Mouse (Mus musculus) telencephalon, adult 2 months (tissue): ENCODE data around the gene Luzp1.

Experiments used
- DNase-seq: peaks from one replicate; pipeline ENCODE4 v3.0.0-alpha.2; 2011; ENCODE audit warnings: low read depth, low spot score

The Luzp1 gene

DNA sequence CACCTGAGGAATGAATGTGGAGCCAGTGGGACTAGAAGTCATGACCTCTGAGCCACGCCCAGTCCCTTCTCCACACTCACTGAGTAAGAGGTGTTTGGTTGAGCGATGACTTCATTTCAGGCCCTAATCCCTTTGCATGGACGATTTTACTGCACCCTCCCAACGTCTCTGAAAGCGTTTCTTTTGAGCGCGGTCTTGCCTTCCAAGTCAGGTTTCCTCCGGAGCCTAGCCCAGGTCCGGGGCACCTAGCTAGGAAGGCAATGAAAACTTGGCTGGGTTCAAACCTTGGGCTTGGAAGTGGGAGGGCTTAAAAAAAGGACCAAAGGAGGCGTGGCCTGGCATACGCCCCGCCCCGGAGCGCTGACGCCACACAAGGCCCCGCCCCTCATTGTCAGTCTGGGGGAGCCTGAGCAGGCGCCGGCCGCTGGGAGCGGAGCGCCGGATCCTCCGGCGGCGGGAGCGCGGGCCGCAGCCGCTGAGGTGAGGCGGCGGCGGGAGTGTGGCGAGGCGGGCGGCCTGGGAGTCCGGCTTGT is at the start of gene Luzp1:
Luzp1 (plus strand) TSS at position 391 of the 533 bp plus-strand sequence.
- DNase-seq = peak; percentile 82

DNA sequence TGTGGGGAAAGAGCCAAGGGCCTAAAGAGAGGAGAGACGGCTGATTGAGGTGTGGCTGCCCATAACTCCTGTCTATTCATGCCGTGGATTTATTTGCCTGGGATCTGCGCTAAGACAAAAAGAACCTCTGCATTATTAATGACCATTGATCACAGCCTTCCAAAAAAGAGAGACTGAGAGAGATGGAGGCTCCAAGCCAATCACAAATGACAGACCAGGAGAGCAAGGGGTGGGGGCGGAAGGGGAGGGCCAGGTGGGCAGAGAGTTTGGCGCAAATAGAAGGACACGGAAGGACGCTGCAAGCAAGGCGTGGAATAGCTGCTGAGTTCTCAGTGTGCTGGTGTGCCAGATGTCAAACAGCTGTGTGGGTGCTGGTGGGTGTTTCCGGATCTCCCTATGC is 46.3 kb upstream of the Luzp1 start, which contains the start of gene Htr1d:
Htr1d (plus strand) TSS at position 301 of the 400 bp plus-strand sequence.
- DNase-seq = no peak

DNA sequence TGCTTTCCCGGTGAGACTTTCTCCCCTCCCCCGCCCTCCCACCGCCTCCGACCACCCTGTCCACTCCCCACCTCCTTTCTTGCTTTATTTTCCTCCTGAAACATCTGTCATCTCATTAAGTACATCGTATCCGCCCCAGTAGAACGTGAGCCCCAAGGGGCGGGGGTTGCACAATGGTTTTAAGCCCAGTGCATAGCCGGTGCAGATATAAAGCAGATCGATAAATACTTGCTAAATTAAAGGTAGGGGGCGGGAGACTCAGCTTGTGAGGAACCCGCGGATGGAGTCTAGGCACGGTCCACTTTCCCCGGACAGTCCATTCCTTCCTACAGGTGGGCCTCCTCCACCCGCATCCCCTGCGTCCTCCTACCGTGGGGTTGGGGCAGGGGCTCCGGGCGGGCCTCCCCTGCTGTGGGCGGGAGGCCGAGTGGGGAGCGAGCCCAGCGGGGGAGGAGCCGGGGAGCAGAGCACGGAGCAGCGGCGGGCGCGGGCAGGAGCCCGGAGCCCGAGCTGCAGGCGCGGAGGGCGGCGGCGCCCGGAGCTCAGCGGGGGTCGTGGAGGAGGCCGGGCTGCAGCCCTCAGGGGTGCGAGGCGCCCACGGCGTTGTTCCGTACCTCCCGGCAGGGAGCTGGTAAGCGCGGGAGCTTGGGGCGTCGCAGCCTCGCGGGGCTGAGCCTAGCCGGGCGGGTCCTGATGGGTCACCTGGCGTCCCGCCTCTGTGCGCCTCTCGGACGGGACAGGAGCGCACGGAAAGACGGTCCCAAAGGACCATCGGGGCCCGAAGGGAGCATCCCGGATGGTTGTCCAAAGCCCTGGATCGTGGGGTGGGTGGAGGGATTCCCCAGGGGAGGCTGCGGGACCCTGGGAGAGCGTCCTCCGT is 45.2 kb upstream of the Luzp1 start:
- no peak for DNase-seq

DNA sequence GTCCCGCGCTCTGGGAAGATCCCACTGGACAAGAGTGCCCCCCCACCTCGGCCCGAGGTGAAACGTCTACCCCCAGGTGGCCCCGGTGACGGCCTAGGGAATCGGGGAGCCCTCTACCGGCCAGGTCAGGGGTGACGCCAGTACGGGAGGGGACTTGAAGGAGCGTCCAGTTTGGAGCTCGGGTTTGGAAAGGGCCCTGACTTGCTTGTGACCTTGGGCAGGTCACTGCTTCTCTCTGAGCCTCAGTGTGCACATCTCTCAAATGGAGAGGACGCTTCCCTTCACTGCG is 44.6 kb upstream of the Luzp1 start:
- DNase-seq = no peak

DNA sequence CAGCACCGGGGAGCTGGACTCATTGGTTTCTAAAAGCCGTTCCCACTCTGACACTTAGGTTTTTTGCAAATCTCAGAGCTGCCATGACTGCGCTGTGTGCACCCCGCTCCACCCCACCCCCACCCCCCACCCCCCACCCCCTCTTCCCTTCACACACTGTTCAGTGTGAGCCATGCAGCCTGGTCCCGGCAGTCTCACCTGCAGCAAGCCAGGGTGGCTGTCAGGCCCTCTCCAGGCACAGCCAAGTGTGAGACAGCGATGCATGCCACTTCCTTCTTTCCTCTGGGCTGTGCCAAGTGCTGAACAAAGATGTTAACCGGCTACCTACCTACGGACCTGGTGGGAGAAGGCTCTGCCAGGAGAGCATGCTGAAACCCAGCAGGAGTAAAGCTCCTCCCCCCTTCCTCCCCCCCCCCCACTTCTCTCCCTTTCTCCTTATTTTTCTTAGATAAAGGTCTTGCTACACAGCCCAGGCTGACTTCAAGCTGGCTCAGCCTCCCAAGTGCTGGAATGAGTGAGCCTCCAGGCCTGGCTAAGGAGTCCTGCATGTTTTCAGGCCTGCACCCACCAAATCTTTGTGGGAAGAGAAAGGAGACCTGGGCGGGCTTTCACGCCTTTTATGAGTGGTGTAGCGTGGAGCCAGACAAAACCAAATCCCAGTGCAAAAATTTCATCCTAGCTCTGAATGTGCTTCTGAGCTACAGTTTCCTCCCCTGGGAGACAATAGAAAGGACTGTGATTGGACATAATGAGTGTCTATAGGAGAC is 38.8 kb upstream of the Luzp1 start:
- no peak for DNase-seq

DNA sequence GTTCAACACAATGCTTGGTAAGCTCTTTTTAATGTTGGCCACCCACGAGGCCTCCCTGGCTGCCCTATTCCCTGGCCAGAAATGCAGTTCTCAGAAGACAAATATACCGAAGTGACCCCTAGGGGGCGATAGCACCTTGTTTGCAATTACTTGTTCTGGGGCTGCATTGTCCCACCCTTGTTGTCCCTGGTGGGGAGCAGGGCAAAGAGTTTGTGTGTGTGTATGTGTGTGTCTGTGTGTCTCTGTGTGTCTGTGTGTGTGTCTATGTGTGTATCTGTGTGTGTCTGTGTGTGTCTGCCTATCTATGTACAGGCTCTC is 38.2 kb upstream of the Luzp1 start:
- DNase-seq = no peak

DNA sequence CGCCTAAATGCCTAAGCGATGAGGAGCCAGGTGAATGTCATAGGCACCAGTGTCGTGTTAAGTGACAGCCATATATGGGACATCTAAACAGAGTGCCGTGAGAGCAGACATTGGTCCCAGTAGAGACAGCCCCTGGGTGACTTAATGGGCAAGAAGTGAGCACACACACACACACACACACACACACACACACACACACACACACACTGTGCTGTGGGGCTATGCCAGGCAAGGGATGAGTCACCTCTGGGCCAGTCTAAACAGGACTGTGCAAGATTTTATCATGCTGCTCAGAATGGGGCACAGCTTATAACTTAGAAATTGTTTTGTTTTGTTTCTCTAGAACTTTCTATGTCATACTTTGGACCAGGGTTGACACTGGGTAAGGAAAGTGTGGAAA is 35.5 kb upstream of the Luzp1 start:
- DNase-seq = no peak

DNA sequence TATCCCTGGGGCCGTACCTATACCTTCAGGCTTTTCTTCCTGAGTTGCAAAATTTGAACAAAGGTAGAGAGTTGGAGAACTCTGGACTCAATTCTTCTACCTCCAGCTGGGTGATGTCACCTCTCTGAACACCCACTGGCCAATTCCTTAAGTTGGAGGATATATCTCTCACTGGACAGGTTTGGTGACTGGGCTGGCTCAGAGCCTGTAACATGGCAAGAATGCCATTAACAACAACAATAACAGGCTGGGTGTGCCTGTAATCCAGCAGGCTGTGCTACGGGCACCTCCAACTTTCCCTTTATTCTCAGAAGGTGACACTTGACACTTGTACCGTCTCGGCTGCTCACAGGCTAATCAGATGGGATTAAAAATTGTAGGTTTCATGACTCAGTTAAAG is 30.5 kb upstream of the Luzp1 start:
- no peak for DNase-seq

DNA sequence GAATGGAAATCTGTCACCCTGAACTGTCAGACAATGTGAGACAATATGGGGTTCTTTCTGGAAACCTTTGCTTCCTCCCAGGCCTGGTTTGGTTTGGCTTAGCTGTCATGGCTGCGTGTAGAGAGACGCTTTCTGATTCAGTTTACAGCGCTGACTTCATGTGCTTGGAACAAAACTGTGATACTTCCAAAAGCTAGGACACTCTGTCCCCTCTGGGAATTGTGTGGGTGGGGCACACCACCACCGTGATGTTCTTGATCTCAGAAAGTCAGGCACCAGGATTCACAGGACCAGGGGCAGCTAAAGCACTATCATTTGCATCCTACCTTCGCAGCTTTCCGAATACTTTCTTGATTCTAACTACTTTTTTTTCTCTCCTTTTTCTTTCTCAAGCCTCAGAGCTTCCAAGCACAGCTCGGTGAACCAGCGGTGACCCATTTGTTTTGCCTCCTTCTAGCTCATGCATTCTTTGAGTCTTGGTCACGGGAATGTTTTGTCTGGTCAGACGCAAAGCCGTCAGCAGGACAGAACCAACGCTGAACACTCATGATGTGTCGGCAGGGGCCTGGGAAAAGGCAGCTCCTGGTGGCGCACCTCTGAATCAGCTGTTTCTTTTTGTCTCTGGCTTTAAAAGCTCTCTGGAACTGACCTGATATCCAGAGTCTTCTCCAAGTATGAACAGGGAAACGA is 28.1 kb upstream of the Luzp1 start:
- no peak for DNase-seq

DNA sequence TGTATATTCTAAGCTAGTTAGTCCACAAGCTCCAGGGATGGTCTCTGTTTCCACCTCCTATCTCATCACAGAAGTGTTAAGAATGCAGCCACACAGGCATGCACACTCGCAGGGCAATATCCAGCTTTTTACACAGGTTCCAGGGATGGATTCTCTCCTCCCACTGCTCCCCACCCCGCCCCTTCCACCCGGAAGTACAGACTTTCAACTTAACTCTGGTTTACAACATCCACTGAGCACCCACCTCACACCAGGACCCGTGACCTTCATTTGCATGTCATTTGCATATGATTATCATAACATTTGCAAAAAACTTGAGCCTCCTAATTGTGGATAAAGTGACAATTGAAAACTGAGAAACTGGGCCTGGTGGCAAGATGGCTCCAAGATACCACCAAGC is 25.0 kb upstream of the Luzp1 start:
- no peak for DNase-seq

DNA sequence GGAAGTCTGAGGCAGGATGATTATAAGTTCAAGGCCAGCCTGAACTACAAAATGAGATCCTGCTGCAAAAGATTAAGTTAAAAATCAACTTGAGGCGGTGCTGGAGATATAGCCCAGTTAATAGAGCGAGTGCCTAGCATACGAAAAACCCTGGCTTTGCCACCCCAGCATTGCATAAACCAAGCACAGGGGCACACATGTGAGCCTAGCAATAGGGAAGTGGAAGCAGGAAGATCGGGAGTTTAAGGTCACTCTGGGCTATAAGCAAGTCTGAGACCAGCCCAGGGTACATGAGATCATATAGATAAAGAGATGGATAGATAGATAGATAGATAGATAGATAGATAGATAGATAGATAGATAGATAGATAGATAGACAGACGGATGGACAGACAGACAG is 19.8 kb upstream of the Luzp1 start:
- no peak for DNase-seq

DNA sequence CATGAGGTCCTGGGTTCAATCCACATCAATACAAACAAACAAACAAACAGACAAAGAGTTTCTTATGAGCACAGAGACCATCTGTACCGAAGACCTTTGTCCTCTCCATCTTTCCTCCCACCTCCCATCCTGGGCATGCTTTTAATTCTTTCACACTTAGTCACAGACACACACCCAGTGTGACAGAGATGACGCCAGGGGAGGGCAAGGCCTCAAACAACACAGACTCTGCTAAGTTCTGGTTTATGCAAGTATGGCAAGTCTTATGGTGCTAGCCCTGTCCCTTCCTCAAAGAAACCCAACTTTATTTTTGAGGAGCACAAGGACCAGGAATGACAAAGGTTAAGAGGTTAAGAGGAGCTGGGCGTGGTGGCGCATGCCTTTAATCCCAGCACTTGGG is 19.3 kb upstream of the Luzp1 start:
- no peak for DNase-seq

DNA sequence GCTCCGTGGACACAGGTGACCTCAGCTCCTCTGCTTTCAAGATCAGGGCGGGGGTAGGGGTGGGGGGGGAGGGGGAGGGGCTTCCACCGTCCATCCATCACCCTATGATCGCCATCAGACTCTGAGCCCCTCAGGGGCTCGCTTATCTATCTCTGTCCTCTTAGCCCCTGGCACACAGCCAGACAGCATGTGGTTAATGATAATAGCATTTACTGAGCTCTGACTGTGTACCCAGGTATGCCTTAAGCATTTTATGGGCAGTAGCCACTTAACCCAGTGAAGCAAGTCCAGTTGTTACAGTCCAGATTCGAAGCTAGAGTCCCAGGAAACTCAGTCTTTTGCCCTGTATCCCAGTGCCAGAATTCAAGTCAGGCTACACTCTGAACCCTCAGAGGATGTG is 18.0 kb upstream of the Luzp1 start:
- no peak for DNase-seq

DNA sequence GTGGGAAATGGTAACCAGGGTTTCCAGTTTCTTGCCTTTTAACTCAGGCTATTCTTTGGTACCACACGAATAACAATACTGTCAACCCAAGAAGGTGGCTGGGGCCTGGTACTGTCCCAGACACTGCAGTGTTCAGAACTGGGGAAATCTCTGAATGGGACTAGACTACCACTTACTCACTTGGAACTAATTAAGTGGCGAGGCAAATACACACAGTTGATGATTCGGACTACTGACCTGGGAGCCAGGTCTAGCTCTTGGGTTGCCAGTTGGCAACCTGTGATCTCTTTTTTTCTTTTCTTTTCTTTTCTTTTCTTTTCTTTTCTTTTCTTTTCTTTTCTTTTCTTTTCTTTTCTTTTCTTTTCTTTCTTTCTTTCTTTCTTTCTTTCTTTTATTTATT is 17.3 kb upstream of the Luzp1 start:
- no peak for DNase-seq

DNA sequence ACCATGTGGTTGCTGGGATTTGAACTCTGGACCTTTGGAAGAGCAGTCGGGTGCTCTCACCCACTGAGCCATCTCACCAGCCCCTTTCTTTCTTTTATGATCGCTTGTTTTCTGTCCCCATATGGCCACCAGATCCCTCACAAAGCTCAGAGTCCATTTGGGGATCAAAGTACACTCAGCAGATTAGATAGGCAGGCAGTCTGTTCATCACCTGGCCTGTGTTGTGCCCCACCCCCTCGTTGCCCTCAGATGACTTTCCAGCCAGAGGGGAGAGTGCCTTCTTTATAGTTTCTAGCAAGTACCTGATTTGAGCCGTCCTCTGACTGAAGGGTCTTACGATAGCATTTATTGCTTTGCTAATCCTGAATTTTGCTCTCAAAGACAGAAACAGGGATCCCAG is 16.8 kb upstream of the Luzp1 start:
- no peak for DNase-seq

DNA sequence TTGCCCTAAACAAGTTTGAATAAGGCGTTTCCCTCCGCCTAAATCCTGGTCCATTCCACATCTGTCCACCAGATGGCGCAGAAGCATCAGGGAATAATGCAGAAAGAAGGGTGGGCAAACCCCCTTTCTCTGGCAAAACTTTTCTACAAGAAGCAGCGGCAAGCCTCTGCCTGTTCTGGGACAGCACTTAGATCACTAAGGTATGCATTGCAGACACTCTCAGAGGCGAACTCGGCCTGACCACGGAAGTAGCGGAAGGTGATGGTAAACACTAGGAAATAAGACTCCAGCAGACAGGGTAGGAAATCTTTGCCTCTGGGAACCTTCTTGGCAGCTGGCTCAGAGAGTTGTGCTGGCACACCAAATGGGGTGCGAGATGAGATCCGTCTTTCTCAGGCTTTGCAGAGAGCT is 14.7 kb upstream of the Luzp1 start:
- DNase-seq = no peak

DNA sequence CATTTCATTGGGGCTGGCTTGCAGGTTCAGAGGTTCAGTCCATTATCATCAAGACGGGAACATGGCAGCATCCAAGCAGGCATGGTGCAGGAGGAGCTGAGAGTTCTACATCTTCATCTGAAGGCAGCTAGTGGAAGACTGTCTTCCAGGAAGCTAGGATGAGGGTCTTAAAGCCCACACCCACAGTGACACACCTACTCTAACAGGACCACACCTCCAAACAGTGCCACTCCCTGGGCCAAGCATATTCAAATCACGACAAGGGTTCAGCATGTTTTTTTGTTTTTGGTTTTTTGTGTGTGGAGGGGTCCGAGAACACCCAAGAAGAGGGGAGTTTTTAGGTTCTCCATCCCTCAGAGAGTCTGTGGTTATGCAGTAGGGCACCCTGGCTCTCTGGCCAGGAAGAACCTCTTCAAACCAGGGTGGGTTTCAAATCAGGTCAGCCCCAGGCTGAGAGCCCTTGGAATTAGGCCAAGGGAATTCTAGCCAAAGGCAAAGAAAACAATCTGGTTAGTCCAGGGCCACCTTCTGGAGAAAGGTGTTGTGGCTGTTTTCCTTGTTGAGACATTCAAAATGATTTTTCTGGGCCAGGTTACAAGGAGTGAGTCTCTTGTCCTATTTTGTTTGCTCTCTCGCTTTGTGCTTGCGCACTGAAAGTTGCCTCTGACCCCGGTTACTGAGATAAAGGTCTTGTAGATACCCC is 12.9 kb upstream of the Luzp1 start:
- no peak for DNase-seq

DNA sequence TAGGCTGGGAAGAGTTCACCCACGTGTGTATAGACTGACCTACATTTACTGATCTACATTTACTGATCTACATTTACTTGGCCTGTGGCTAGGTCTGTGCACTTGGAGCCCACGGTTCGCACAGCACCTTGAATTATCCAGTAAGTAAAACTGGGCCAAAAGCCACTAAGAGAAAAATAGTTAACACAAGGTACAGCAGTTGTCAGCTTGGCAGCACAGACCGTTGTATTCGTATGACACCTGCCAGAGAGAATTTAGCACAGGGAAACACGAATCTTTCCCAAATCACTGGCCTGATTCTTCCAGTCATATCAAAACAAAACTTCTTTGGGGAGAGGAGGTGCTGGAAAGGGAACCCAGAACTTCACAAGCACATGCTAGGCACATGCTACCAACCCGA is 11.3 kb upstream of the Luzp1 start:
- no peak for DNase-seq

DNA sequence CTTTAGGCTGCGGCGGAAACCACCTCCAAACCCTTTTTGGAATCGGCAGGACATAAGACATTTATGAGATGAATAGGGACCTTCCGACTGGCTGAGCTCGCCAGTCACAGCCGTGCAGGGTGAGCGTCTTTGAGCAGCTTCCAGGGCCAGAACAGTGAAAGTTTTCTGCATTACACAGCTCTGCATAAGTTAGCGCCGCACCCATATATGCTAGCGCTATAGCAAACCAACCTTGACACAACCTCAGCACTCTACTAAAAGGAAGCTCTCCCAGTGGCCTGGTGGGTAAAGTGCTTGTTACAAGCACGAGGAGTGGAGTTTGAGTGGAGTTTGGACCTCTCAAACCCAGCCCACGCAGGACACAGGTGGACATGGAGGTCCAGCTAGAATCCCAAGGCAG is 10.4 kb upstream of the Luzp1 start:
- no peak for DNase-seq

DNA sequence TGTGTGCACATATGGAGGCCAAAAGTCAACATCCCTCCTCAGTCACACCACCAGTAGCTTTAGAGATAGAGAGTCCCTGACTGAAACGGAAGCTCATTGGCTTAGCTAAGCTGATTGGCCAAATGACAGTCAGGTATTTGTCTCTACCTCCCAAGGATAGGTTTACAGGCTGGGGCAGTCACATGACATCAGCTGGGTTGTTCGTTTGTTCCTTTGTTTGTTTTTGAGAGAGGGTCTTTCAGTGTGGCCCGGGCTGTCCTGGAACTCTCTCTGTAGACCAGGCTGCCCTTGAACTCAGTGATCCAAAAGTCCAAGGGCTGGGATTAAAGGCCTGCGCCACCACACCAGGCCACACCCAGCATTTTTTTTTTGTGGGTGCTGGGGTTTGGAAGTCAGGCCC is 8.4 kb upstream of the Luzp1 start:
- DNase-seq = no peak

DNA sequence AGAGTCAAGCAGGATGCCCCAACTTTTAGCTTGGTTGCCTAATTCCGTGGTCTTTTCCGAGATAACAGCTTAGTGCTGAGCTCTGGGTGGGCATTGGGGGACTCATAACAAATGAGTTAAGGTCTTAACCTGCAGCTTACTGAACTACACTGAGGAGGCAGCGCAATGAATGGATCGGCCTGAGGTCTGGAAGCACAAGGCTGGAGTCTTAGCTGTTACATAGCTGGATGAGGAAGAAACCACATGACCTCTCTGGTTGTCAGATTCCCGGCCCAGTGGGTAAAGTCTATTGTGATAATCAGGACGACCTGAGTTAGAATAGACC is 7.8 kb upstream of the Luzp1 start:
- no peak for DNase-seq
